Mouse (Mus musculus) stomach, postnatal 0 days (tissue): Measurements from ENCODE around the gene Olfml2a.

Source experiments
- CTCF ChIP-seq: IDR thresholded peaks from 2 replicates; pipeline ENCODE4 v1.5.1; 2016; ENCODE audit warnings: antibody characterized with exemption, low read depth, mild to moderate bottlenecking, moderate library complexity
- EP300 ChIP-seq: optimal IDR thresholded peaks from 2 replicates; pipeline ENCODE3; 2016; ENCODE audit warnings: antibody characterized with exemption

DNA sequence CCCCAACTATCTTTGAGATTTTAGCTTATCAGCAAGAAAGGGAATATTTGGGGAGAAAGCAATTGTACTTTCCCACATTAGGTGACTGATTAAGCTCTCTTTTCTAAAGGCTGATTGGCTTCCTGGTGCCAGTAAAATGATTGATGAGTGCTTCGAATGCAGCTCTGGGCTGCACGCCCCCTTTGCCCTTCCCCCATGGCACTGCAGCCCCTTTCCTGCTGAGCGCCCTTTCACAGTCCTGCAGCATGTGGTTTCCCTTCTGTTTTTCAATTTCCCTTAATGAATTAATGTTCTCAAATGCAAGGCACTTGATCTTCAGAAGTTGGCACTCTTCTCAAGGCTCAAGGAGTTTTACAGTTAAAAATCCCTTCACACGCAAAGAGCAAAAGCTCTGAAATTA lies 16.8 kb upstream of the Olfml2a start:
- TF ChIP-seq CTCF, result no peak
- no peak for TF ChIP-seq EP300
